Comparison of ENCODE assay signal across 8 mouse cellular contexts in the genomic region with DNA sequence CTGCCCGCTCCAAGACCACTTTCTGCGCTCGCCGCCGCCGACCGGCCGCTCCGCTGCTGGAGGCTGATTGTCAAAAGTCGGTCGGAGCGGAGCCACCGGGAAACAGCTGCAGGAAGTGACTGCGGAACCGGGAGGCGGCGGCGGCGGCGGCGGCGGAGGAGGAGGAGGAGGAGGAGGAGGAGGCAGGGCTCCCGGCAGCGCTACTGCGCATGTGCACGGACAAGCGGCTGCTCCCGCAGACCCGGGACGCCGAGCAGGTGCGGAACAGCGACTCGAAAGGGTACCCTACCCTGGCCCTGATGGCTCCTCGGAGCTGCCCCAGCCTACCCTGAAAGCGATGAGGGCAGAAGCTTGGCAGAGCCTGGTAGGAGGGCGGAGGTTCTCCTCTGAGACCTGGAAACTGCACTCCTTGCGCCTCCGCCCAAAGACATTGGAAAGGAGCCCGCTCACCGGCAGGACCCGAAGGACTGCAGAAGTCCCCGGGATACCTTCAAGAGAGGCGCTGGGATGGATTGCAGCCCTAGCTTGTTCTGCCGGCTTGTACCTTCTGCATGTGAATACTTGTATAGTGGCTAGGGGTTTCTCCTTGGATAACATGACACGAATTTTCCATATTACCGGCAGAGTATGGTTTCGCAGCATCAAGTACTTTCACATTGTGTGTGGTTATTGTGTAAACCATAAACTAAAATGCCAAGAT. TPM values are rescaled to one million over a fixed set of nuclear protein-coding genes. Genes with fewer than 3 reads are reported as not detected.
DNase-seq lines count a peak whose midpoint lies in the region; ATAC-seq and TF ChIP-seq lines count a peak whose summit lies in the region.

A gene (minus strand): TSS at position 469 of the 700 bp plus-strand sequence.

- H3K4me1 ChIP-seq in intestine, postnatal 0 days (replicated peaks; ENCODE audit: control insufficient read depth, insufficient read depth, low read length), result 0 out of 2 replicates have a peak, but pooled peaks cover 3% of the 10 kb centered on the region
- peaks cover 4% of the 10 kb centered on the region for H3K4me1 ChIP-seq in midbrain, embryonic 11.5 days (ENCODE audit: control insufficient read depth, insufficient read depth, low read length)

- no peaks in the 10 kb centered on the region for H3K36me3 ChIP-seq in intestine, postnatal 0 days (ENCODE audit: control insufficient read depth, insufficient read depth)
- no peaks in the 10 kb centered on the region for H3K36me3 ChIP-seq in midbrain, embryonic 11.5 days (ENCODE audit: control insufficient read depth, insufficient read depth, low read length)

- intact Hi-C loops in left cerebral cortex, postnatal 4 days (cut with DNase I), result no loop called here

- no peaks in the 10 kb centered on the region for H3K27me3 ChIP-seq in intestine, postnatal 0 days (replicated peaks; ENCODE audit: control insufficient read depth, insufficient read depth, low read length)
- no peaks in the 10 kb centered on the region; the same call in 1 of the 2 replicates for H3K27me3 ChIP-seq in midbrain, embryonic 11.5 days (ENCODE audit: control insufficient read depth, insufficient read depth, low read length)

- ATAC-seq in intestine, postnatal 0 days, result peak; percentile 70
- peak; percentile 88 for ATAC-seq in midbrain, embryonic 11.5 days (ENCODE audit: low FRiP score)

- H3K27ac ChIP-seq in intestine, postnatal 0 days (ENCODE audit: low read depth, low read length), result peak within 1 kb of the TSS; percentile 68; the same call in 1 of the 2 replicates
- H3K27ac ChIP-seq in midbrain, embryonic 11.5 days (ENCODE audit: low read depth, low read length), result peak within 1 kb of the TSS; percentile 38

- no peak for TF ChIP-seq CTCF in intestine, postnatal 0 days (IDR thresholded peaks at IDR 0.05; ENCODE audit: low read depth)

- no peaks in the 10 kb centered on the region for H3K9me3 ChIP-seq in intestine, postnatal 0 days (ENCODE audit: control insufficient read depth)
- no peaks in the 10 kb centered on the region for H3K9me3 ChIP-seq in midbrain, embryonic 11.5 days (ENCODE audit: control insufficient read depth, low read length)

- H3K4me3 ChIP-seq in intestine, postnatal 0 days (ENCODE audit: low read depth, low read length), result peak within 1 kb of the TSS; percentile 93
- peak within 1 kb of the TSS; percentile 85 for H3K4me3 ChIP-seq in midbrain, embryonic 11.5 days (ENCODE audit: low read depth, low read length)

- peak; percentile 93 for DNase-seq in adrenal gland, adult 2 months
- peak; percentile 57 for DNase-seq in embryo, embryonic 11.5 days (ENCODE audit: low read depth, low spot score)
- DNase-seq in gastrocnemius, postnatal 4 days (ENCODE audit: low spot score in 2 of 2), result peak; percentile 64 to 83
- DNase-seq in left cerebral cortex, postnatal 4 days, result peak; percentile 85
- peak; percentile 99 for DNase-seq in midbrain, embryonic 11.5 days (ENCODE audit: low spot score, missing footprints)
- peak; percentile 85 for DNase-seq in right cerebral cortex, postnatal 4 days
- peak; percentile 85 for DNase-seq in yolk sac, embryonic 10.5 days (ENCODE audit: low spot score)

- WGBS in intestine, postnatal 0 days, result 3% methylated on average over 27 of the region's 48 CpGs
- WGBS in midbrain, embryonic 11.5 days, result 6% methylated on average over 27 of the region's 48 CpGs

- H3K4me2 ChIP-seq in intestine, postnatal 0 days (replicated peaks; ENCODE audit: low read depth), result peak within 1 kb of the TSS; percentile 91
- H3K4me2 ChIP-seq in midbrain, embryonic 11.5 days, result peak within 1 kb of the TSS; percentile 76

- peak within 1 kb of the TSS; percentile 78 for H3K9ac ChIP-seq in intestine, postnatal 0 days (ENCODE audit: low read depth, low read length)
- peak within 1 kb of the TSS; percentile 91 for H3K9ac ChIP-seq in midbrain, embryonic 11.5 days (ENCODE audit: low read length)

RNA-seq across cellular contexts. Expression of the gene that starts here (rescaled TPM):
- 10 to 100 TPM; 17.7 to 18.2 TPM for total RNA-seq in adrenal gland, adult 2 months (2021)
- polyA plus RNA-seq in adrenal gland, adult 2 months (2012; rRNA removed), result 8.0 and 11.8 TPM in 2 replicates
- total RNA-seq in gastrocnemius, postnatal 4 days (2021), result 10 to 100 TPM; 12.7 to 15.5 TPM
- 2.8 and 3.1 TPM in 2 replicates for polyA plus RNA-seq in intestine, postnatal 0 days (2015; fragmentation: Nextera tagmentation; extraction: Ambion mirVana)
- total RNA-seq in left cerebral cortex, postnatal 4 days (2021), result 10 to 100 TPM; 41.2 to 43.3 TPM
- 10.7 and 12.1 TPM in 2 replicates for polyA plus RNA-seq in midbrain, embryonic 11.5 days (2014; fragmentation: Nextera tagmentation; extraction: Ambion mirVana)

Comparison
In these comparisons a context has a peak if more than half of its experiments do, and no peak if none do; other contexts are left out.
1. Peak in every context shown above with its lines: DNase-seq, ATAC-seq, H3K4me3 ChIP-seq and H3K27ac ChIP-seq.